Mouse (Mus musculus): Measurements from ENCODE around the gene Ddx39b.

Gene Ddx39b

GRCm38 (mm10) chr17:35243086-35243485 lies 1.5 kb downstream of the Ddx39b start:
- no peak for DNase-seq (ENCODE audit: low spot score in 2 of 2)

DNA sequence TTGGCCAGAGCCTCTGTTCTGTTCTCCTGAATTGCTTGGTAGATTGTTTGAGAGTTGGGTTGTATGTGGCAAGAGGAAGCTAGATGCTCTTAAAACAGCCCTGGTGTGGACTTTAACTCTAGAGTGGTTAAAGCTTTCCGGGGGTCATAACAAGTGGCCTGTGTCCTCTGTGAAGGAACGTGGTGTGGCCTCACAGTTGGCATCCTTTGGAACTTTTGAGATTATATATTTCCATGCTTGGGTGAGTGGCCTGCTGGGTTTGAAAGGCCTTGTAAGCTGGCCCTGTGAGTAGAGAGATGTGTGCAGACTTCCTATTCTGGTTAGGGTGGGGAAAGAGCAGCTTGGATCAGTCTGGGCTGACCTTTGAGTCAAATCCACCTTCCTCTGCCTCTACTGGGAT lies 3.5 kb downstream of the Ddx39b start:
- no peak for DNase-seq (ENCODE audit: low spot score in 2 of 2)

- no peak for DNase-seq (ENCODE audit: low spot score in 2 of 2)
Observed at GRCm38 (mm10) chr17:35245731-35246623, 4.4 kb downstream of the Ddx39b start.

GRCm38 (mm10) chr17:35247144-35247543 lies 5.6 kb downstream of the Ddx39b start:
- no peak for DNase-seq (ENCODE audit: low spot score in 2 of 2)

- no peak for DNase-seq (ENCODE audit: low spot score in 2 of 2)
Observed at GRCm38 (mm10) chr17:35248986-35249385, 7.4 kb downstream of the Ddx39b start.

DNA sequence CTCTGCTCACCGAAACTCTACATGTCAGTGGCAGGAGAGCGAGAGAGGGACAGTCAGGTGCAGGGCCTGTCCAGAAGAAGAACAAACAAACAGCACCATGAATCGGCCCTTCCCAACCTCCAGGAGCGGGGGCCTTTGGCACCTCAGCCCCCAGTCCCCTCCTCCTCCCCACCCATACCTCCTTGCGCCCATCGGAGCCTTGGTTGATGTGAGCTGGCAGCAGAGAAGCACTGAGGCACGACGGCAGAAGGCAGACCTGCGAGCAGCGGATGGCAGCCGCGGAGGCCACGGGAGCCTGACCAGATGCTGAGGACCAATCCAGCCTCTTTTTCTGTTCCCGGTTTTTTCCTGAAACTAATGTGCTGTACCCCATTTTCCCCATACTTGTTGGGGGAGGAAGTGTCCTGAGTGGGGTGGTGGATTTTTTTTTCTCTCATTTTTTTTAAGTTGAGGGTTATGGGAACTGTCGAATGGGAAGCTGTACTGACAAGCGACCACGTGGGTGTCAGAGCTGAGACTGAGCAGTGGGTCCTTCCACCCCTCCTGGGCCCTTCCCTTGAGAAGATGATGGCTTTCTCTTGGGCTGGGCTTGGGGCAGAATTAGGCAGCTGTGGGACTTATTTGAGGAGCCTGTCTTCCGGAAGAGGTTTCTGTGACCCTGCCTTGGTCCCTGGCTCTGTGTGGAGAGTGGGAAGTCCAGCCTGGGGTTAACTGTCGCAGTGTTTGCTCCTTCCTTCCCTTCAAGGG lies 8.1 kb downstream of the Ddx39b start:
- DNase-seq (ENCODE audit: low spot score in 2 of 2): no peak

GRCm38 (mm10) chr17:35250348-35251120 lies 9.0 kb downstream of the Ddx39b start:
- no peak for DNase-seq (ENCODE audit: low spot score in 2 of 2)

GRCm38 (mm10) chr17:35251162-35251719 lies 9.7 kb downstream of the Ddx39b start:
- no peak for DNase-seq (ENCODE audit: low spot score in 2 of 2)

GRCm38 (mm10) chr17:35251981-35252380 lies 10.4 kb downstream of the Ddx39b start:
- no peak for DNase-seq (ENCODE audit: low spot score in 2 of 2)

- no peak for DNase-seq (ENCODE audit: low spot score in 2 of 2)
Observed at GRCm38 (mm10) chr17:35252619-35253292, 11.2 kb downstream of the Ddx39b start.

DNA sequence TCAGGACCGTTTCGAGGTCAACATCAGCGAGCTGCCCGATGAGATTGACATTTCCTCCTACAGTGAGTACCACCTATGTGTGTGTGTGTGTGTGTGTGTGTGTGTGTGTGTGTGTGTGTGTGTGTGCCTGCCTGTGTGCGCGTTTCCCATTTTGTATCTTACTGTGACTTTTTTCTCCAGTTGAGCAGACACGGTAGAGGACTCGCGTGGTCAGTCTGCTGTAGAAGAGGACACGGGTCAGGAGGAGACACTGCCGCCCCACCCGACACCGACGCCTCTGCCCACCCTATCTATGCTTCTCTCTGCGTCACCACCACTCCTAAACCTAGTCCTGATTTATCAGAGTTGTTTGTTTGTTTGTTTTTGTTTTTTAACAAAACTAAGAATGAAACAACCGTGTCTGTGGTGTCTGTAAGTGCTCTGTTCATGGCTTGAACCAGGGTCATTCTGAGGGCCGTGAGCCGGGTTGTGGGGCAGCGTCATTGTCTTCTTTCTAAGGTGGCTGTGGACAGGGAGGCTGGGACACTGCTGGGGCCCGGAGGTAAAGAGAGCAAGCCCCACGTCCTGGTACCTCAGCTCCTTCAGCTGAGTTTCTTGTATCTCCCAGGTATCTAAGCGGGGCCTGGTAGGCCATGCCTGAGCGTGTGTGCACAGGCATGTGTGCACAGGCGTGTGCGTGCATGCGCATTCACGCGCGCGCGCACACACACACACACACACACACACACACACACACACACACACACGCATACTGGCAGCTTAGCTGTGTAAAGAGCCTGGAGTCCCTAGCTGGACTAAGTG lies 11.9 kb downstream of the Ddx39b start:
- DNase-seq (ENCODE audit: low spot score in 2 of 2): no peak

- DNase-seq (ENCODE audit: low spot score in 2 of 2): no peak
Observed at GRCm38 (mm10) chr17:35254241-35255098, 12.9 kb downstream of the Ddx39b start.

- DNase-seq (ENCODE audit: low spot score in 2 of 2): no peak
Observed at GRCm38 (mm10) chr17:35255301-35255700, 13.8 kb downstream of the Ddx39b start.

DNA sequence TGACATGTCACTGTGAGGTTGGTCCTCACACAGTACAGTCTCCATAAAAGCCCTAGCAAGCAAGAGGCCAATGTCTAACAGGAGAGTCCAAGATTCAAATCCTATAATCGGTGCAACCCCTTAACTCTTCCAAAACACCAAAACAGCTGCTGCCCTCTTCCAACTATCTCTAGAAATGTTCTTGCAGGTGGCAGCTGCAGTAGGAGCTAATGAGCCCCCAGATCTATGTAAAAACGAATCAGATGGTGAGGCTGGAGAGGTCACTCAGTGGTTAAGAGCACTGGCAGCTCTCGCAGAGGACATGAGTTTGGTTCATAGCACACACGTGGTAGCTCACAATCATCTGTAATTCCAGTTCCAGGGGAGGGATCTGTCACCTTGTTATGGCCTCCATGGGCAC lies 14.2 kb downstream of the Ddx39b start:
- DNase-seq (ENCODE audit: low spot score in 2 of 2): no peak

- DNase-seq (ENCODE audit: low spot score in 2 of 2): no peak
Observed at GRCm38 (mm10) chr17:35257378-35257777, 15.8 kb downstream of the Ddx39b start.

- peak; percentile 83 to 89 for DNase-seq (ENCODE audit: low spot score in 2 of 2)
Observed at GRCm38 (mm10) chr17:35257824-35258491, 16.4 kb downstream of the Ddx39b start.

GRCm38 (mm10) chr17:35258492-35259478 lies 17.2 kb downstream of the Ddx39b start:
- DNase-seq (ENCODE audit: low spot score in 2 of 2): no peak

DNA sequence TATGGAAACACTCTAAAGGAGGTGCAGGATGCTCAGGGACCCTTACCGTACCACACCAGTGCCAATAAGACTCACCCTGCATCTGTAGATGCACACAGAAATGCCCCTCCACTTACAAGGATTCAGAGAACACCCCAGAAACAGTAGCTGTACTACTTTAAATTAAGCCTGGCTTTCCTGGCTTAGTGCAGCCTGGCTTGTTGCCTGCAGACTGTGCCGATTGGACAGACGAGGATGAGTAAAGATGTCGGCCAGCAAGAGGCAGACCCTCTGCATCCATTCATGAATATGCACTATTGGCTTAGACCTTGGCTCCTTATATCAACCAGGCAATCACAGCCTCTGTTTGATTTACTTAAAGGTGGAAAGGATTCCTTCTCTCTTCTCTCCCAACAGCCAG lies 18.1 kb downstream of the Ddx39b start:
- no peak for DNase-seq (ENCODE audit: low spot score in 2 of 2)
